Mouse (Mus musculus): Measurements from ENCODE around the gene Slc4a5.

The Slc4a5 gene

GRCm38 (mm10) chr6:83347916-83348315 is 128.3 kb downstream of the Slc4a5 start:
- in situ Hi-C loops (cut with MboI; ENCODE audit: low sequenced_read_pairs): no loop called here

GRCm38 (mm10) chr6:83348873-83349272 is 129.2 kb downstream of the Slc4a5 start, which contains the start of gene Bola3:
Gene Bola3 (plus strand): TSS chr6:83349147.
- in situ Hi-C loops (cut with MboI; ENCODE audit: low sequenced_read_pairs): no loop called here

GRCm38 (mm10) chr6:83349274-83349958 is 129.8 kb downstream of the Slc4a5 start:
- in situ Hi-C loops (cut with MboI; ENCODE audit: low sequenced_read_pairs): no loop called here

GRCm38 (mm10) chr6:83350172-83350571 is 130.5 kb downstream of the Slc4a5 start:
- in situ Hi-C loops (cut with MboI; ENCODE audit: low sequenced_read_pairs): loop anchor here (10.0 kb wide), 1 partner anchor 225 kb away; the partner anchor contains the start of gene Stambp

- in situ Hi-C loops (cut with MboI; ENCODE audit: low sequenced_read_pairs): loop anchor here (10.0 kb wide), 1 partner anchor 224 kb away; the partner anchor contains the start of gene Stambp
Measured at GRCm38 (mm10) chr6:83350851-83351405, 131.3 kb downstream of the Slc4a5 start.

GRCm38 (mm10) chr6:83351490-83352160 is 132.0 kb downstream of the Slc4a5 start:
- in situ Hi-C loops (cut with MboI; ENCODE audit: low sequenced_read_pairs): loop anchor here (10.0 kb wide), 1 partner anchor 223 kb away; the partner anchor contains the start of gene Stambp

- in situ Hi-C loops (cut with MboI; ENCODE audit: low sequenced_read_pairs): loop anchor here (10.0 kb wide), 1 partner anchor 222 kb away; the partner anchor contains the start of gene Stambp
Measured at GRCm38 (mm10) chr6:83352666-83353410, 133.2 kb downstream of the Slc4a5 start.

All from CH12F3 (cell line).